Mouse (Mus musculus): ENCODE measurements around the gene Hist1h2ap.

- TF ChIP-seq POLR2A (IDR thresholded peaks at IDR 0.05; ENCODE audit: extremely low read depth, insufficient read depth, low read length) (no peak), CTCF (IDR thresholded peaks at IDR 0.05; ENCODE audit: low read depth, low read length) (no peak)
Observed at GRCm38 (mm10) chr13:21861608-21862007, 28.3 kb upstream of the Hist1h2ap start.
